Mouse (Mus musculus) liver, postnatal 0 days (tissue): ENCODE data around the gene Cyp2c70.

ENCODE experiments used
- CTCF ChIP-seq: sonication (generic); IDR thresholded peaks from 2 replicates; pipeline ENCODE4 v1.5.1; 2016; ENCODE audit warnings: antibody characterized with exemption, low read depth
- EP300 ChIP-seq: IDR thresholded peaks from 2 replicates; pipeline ENCODE4 v1.6.1; 2016; ENCODE audit warnings: antibody characterized with exemption, low read depth, mild to moderate bottlenecking

DNA sequence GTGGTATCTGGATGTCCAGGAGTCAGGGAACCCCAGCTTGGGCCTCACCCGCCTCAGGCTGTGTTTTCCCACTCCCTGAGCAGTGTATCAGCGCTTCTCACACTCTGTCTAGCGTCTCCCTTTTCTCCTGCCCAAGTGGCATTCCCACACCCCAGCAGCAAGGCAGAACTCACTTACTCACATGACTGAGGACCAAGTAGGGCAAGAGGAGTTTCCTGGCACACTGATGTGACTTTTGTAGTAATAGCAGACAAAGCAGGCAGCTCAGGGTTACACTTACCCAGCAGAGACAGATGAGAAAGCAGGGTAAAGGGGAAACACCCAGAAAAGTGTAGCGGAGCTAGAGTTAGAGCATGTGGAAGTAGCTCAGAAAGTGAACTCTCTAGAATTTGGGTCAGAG lies 8.8 kb downstream of the Cyp2c70 start:
- TF ChIP-seq CTCF (no peak), EP300 (no peak)
